Comparison of ENCODE assay signal across 8 mouse cellular contexts in the genomic region with DNA sequence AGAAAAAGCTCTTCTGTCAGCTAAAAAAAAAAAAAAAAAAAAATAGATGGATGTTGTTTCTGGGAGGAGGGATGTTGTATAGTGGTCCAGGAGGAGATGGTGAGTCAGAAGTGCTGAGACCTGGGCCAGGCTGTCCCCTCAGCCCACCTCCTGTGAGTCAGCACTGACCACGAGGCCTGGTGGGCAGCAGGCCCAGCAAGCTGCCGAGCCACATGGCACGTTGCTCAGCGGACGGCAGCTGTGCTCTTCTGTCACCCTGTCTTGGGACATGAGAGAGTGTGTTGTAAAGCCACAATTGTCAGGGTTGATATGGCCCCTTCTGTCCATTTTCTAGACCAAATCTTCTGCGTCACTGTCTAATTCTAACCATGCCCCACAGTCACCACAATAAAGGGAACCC.
DNase-seq lines count a peak whose midpoint lies in the region; ATAC-seq lines count a peak whose summit lies in the region.

No protein-coding gene starts in this region.

- no peak for ATAC-seq in megakaryocyte-erythroid progenitor cell, adult 5-6 weeks (replicated peaks; ENCODE audit: low FRiP score, low TSS enrichment, poor library complexity, severe bottlenecking)
- no peak for ATAC-seq in CD4-positive, CD25-positive, alpha-beta regulatory T cell, adult 4 months

- intact Hi-C loops in heart, postnatal 25 days (cut with DNase I), result no loop called here

- peak; percentile 60 for DNase-seq in layer of hippocampus, adult 9-11 months
- no peak for DNase-seq in layer of hippocampus, adult 8-10 months (ENCODE audit: low spot score in 2 of 2)
- peak; percentile 38 for DNase-seq in cerebellum, adult 9-10 months
- DNase-seq in heart, postnatal 25 days (ENCODE audit: low spot score), result peak; percentile 82
- DNase-seq in right cerebral cortex, postnatal 36 days (ENCODE audit: low spot score in 2 of 2), result peak; percentile 4 to 12
- no peak for DNase-seq in MN1 (ENCODE audit: low spot score)

Comparison
In these comparisons a context has a peak if more than half of its experiments do, and no peak if none do; other contexts are left out.
1. DNase-seq: peak in layer of hippocampus, adult 9-11 months (single experiment), cerebellum, adult 9-10 months (single experiment), heart, postnatal 25 days (single experiment) and right cerebral cortex, postnatal 36 days (2 of 2); none in layer of hippocampus, adult 8-10 months (0 of 2) and MN1 (single experiment).